Mouse (Mus musculus) thymus, postnatal 10 days (tissue): ENCODE data around the gene Ubtd2.

Source experiments
- DNase-seq, 2 experiments: peaks; one replicate each; pipeline ENCODE4 v3.0.0; 2021; ENCODE audit warnings: low spot score in 2 of 2

Ubtd2 gene

DNA sequence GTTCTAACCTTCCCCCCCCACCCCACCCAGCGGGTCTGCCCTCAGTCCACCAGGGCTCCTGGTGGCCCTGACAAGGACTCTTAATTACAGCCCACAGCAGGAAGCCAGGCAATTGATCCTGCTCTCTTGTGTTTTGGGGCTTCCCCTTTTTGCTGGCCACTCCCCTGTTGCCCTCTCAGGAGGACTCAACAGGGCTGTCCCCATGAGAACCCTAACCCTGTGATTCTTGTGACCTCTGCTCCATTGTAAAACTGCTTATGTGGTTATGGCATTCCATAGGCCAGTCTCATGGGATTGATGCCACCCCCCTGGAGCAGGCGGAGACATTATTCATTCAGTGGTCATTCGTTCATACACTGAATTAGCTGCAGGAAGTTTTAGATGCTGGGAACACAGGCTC, 108.5 kb downstream of the Ubtd2 start:
- no peak for DNase-seq

GRCm38 (mm10) chr11:32564629-32565028, 109.5 kb downstream of the Ubtd2 start:
- DNase-seq = no peak

DNA sequence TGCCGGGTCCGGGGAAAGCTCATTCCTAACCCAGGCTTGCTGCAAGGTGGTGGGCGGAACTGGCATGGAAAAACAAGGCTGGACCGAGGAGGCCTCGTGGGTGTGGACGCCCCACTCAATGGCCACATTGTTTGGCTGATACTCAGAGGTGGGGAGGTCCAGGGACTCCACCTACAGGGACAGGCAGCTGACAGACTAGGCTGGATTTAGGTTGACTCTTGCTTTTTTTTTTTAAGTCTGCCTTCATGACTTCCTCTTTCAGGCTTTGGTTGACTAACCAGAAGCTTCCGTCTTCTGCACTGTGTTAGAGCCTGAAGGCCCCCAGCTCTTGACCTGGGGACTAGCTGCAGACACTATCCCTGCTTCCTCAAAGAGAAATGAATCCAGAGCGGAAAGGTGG, 109.9 kb downstream of the Ubtd2 start:
- DNase-seq = no peak

DNA sequence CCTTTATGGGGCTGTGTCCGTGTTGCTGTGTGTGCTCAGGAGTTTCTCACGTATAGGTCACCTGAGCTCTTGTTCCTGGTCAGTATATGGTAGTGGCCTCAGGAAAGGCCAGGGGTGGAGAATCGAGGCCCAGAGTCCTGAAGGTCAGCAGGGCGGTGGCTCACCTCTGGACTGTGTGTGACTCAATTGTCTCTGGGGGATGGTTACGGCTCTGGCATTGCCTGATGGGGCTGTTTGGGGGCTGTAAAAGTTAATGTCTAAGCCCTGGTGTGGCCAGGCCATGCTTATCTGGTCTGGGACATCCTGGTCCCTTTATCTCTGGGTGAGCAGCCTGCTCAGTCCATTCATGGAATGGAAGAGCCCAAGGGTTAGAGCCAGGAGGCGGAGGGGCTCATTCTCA, 111.0 kb downstream of the Ubtd2 start:
- no peak for DNase-seq
